Mouse (Mus musculus) ovary, postnatal 36 days (tissue): Measurements from ENCODE around the gene Tmem30c.
"Not testable (repeated sequence)": the region's sequence is repeated elsewhere in the genome, so short reads cannot be mapped to it uniquely, and the experiment has no call there.

Experiments
- DNase-seq: peaks from one replicate; pipeline ENCODE4 v3.0.0; 2022; ENCODE audit warnings: low spot score, mixed read lengths

The Tmem30c gene

GRCm38 (mm10) chr16:57231937-57232310, 60.7 kb downstream of the Tmem30c start:
- not testable (repeated sequence) for DNase-seq

- DNase-seq, result peak; percentile 96
These were observed 61.4 kb downstream of the Tmem30c start, which contains the start of gene Tbc1d23 for GRCm38 (mm10) chr16:57231089-57231936. Gene Tbc1d23, minus strand, starts transcription at chr16:57231504.

DNA sequence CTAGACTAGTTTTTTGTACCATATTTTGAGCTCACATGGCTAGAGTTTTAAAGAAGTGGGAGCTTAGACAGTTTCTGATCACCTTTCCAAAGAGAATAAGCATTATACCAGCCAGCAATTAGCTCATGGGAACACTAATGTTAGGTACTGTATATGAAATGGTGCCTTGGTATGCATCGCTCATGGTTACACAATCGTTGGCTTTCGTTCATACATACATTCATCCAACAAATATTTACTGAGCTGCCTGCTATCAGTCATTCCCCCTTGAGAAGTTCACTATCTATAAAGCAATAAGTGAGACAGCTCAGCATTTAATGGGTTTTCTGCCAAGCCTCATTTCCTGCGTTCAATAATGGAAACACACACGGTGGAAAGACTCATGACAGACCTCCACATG, 66.2 kb downstream of the Tmem30c start:
- no peak for DNase-seq

- DNase-seq, result no peak
These were observed 72.3 kb downstream of the Tmem30c start for GRCm38 (mm10) chr16:57220361-57220760.
